Mouse (Mus musculus): ENCODE measurements at regions not wholly inside any gene's neighbourhood (a gene's known extent, or its start where the extent isn't known, plus 50 kb on each side); places are given as distances from the start of the nearest gene placed in this dataset.

- TF ChIP-seq POLR2A (IDR thresholded peaks at IDR 0.05; ENCODE audit: low read depth, low read length) (no peak), CTCF (IDR thresholded peaks at IDR 0.05; ENCODE audit: extremely low read depth, insufficient read depth, insufficient read length, insufficient replicate concordance) (no peak)
Measured at GRCm38 (mm10) chr6:135433753-135434152, 71.4 kb downstream of the Emp1 start.

Measured in spleen, adult 2 months (tissue).